Mouse (Mus musculus) embryonic facial prominence, embryonic 14.5 days (tissue): Measurements from ENCODE around the gene Iqschfp. TPM values are rescaled to one million over a fixed set of nuclear protein-coding genes. Genes with fewer than 3 reads are reported as not detected.

ENCODE experiments used
- ATAC-seq: fragments of 200-750 bp; cut with Nextera tagmentation; 2 replicates; pipeline ENCODE4 v1.8.0; 2017; ENCODE audit warnings: low read depth, moderate number of reproducible peaks, moderate TSS enrichment
- DNase-seq: peaks from one replicate; pipeline ENCODE4 v3.0.0-alpha.2; 2015; ENCODE audit warnings: low spot score
- H3K27ac ChIP-seq: fragments of 300-500 bp; sonication (generic); replicated peaks from 2 replicates; pipeline ENCODE4 v1.5.1; 2014; ENCODE audit warnings: low read depth, mild to moderate bottlenecking, low read length, moderate library complexity
- H3K27me3 ChIP-seq: fragments of 300-500 bp; sonication (generic); replicated peaks from 2 replicates; pipeline ENCODE4 v1.6.1; 2014; ENCODE audit warnings: low read length; ENCODE audit not compliant: control insufficient read depth, insufficient read depth
- H3K36me3 ChIP-seq: fragments of 300-500 bp; sonication (generic); 2 replicates; pipeline ENCODE4 v1.6.1; 2014; ENCODE audit warnings: low read length, mixed read lengths; ENCODE audit not compliant: control insufficient read depth, insufficient read depth
- H3K4me1 ChIP-seq: fragments of 300-500 bp; sonication (generic); 2 replicates; pipeline ENCODE4 v1.6.1; 2014; ENCODE audit warnings: antibody characterized with exemption, low read length; ENCODE audit not compliant: control insufficient read depth, insufficient read depth
- H3K4me2 ChIP-seq: fragments of 300-500 bp; sonication (generic); 2 replicates; pipeline ENCODE4 v1.6.1; 2014; ENCODE audit warnings: low read depth, mild to moderate bottlenecking, low read length, moderate library complexity, mixed read lengths
- H3K4me3 ChIP-seq: fragments of 300-500 bp; sonication (generic); 2 replicates; pipeline ENCODE4 v1.5.1; 2014; ENCODE audit warnings: low read depth, mild to moderate bottlenecking, low read length
- H3K9ac ChIP-seq: fragments of 300-500 bp; sonication (generic); 2 replicates; pipeline ENCODE4 v1.6.1; 2014; ENCODE audit warnings: low read depth, mild to moderate bottlenecking, low read length, moderate library complexity, mixed read lengths
- H3K9me3 ChIP-seq: fragments of 300-500 bp; sonication (generic); 2 replicates; pipeline ENCODE4 v1.6.1; 2016; ENCODE audit warnings: low read length; ENCODE audit not compliant: control insufficient read depth
- WGBS: fragments of 180-500 bp; shearing (Covaris S2); extraction: QIAGEN DNeasy Blood & Tissue Kit; methylation state at CpG from one replicate; pipeline ENCODE4 v1.1.7; 2014; 5-methylcytosine and 5-hydroxymethylcytosine counted together
- polyA plus RNA-seq: library from polyadenylated mRNA; unstranded; fragments of >200 nt; fragmentation: Nextera tagmentation; extraction: Ambion mirVana; gene quantifications from 2 replicates; pipeline ENCODE4 v1.2.1, GENCODE M21; 2014

Iqschfp gene
- polyA plus RNA-seq, 1 experiment from 2014 or later, result 1.2 TPM

- ATAC-seq (no peak), DNase-seq (no peak)
- Histone ChIP-seq H3K9ac (no peak overlapping the region), H3K4me1 (peaks cover 15% of the 10 kb centered on the region), H3K27ac (no peak overlapping the region), H3K27me3 (no peaks in the 10 kb centered on the region), H3K4me2 (0 out of 2 replicates have a peak overlapping the region, but pooled peaks have one; percentile 18), H3K36me3 (no peaks in the 10 kb centered on the region), H3K9me3 (no peaks in the 10 kb centered on the region), H3K4me3 (no peak overlapping the region)
- WGBS, result 70% methylated on average over 10 of the region's 10 CpGs
These were observed 683.8 kb downstream of the Iqschfp start for GRCm38 (mm10) chr3:68575636-68576340.

- Histone ChIP-seq H3K9ac (0 out of 2 replicates have a peak overlapping the region, but pooled peaks have one; percentile 34), H3K27ac (no peak overlapping the region), H3K27me3 (no peaks in the 10 kb centered on the region), H3K4me2 (peak overlapping the region; percentile 18; the same call in 1 of the 2 replicates), H3K36me3 (no peaks in the 10 kb centered on the region), H3K4me1 (peaks cover 15% of the 10 kb centered on the region), H3K4me3 (no peak overlapping the region), H3K9me3 (no peaks in the 10 kb centered on the region)
- peak; percentile 76 for DNase-seq
- ATAC-seq, result no peak
- 13% methylated on average over 7 of the region's 7 CpGs for WGBS
These were observed 684.4 kb downstream of the Iqschfp start for GRCm38 (mm10) chr3:68576431-68576830.

- H3K27ac ChIP-seq, result no peak overlapping the region
- WGBS, result 50% methylated on average over 5 of the region's 5 CpGs
- 0 out of 2 replicates have a peak overlapping the region, but pooled peaks have one; percentile 18 for H3K4me2 ChIP-seq
These were observed 684.9 kb downstream of the Iqschfp start for GRCm38 (mm10) chr3:68576948-68577347.

GRCm38 (mm10) chr3:68581591-68581990, 689.6 kb downstream of the Iqschfp start:
- 68% methylated on average over 13 of the region's 13 CpGs for WGBS
- no peak for DNase-seq
- no peak for ATAC-seq
- H3K27ac ChIP-seq, result no peak overlapping the region
- peaks cover 20% of the 10 kb centered on the region for H3K4me1 ChIP-seq
- H3K4me3 ChIP-seq, result no peak overlapping the region
- no peaks in the 10 kb centered on the region for H3K9me3 ChIP-seq
- H3K27me3 ChIP-seq, result no peaks in the 10 kb centered on the region
- H3K36me3 ChIP-seq, result no peaks in the 10 kb centered on the region
- no peak overlapping the region for H3K4me2 ChIP-seq
- H3K9ac ChIP-seq, result no peak overlapping the region

More at GRCm38 (mm10) chr3:68576948-68577347, 684.9 kb downstream of the Iqschfp start:
- ATAC-seq (no peak), DNase-seq (no peak)
- Histone ChIP-seq H3K9ac (no peak overlapping the region), H3K4me1 (peaks cover 15% of the 10 kb centered on the region), H3K4me3 (no peak overlapping the region), H3K36me3 (no peaks in the 10 kb centered on the region), H3K9me3 (no peaks in the 10 kb centered on the region), H3K27me3 (no peaks in the 10 kb centered on the region)

- H3K4me2 ChIP-seq, result no peak overlapping the region
- no peaks in the 10 kb centered on the region for H3K9me3 ChIP-seq
- no peak for DNase-seq
- no peak overlapping the region for H3K9ac ChIP-seq
- no peak overlapping the region; the same call in 1 of the 2 replicates for H3K27ac ChIP-seq
- H3K27me3 ChIP-seq, result no peaks in the 10 kb centered on the region
- no peak for ATAC-seq
- peaks cover 24% of the 10 kb centered on the region for H3K4me1 ChIP-seq
- WGBS, result 59% methylated on average over 12 of the region's 12 CpGs
- no peaks in the 10 kb centered on the region for H3K36me3 ChIP-seq
- no peak overlapping the region for H3K4me3 ChIP-seq
These were observed 690.2 kb downstream of the Iqschfp start for GRCm38 (mm10) chr3:68582103-68582740.

- WGBS, result 6% methylated on average over 14 of the region's 14 CpGs
- H3K4me2 ChIP-seq, result peak overlapping the region; percentile 48
- H3K27ac ChIP-seq, result peak overlapping the region; percentile 72
- H3K4me1 ChIP-seq, result peaks cover 24% of the 10 kb centered on the region
- H3K27me3 ChIP-seq, result no peaks in the 10 kb centered on the region
- ATAC-seq, result no peak
- no peaks in the 10 kb centered on the region for H3K36me3 ChIP-seq
- DNase-seq, result no peak
- H3K9me3 ChIP-seq, result no peaks in the 10 kb centered on the region
- peak overlapping the region; percentile 37; the same call in 1 of the 2 replicates for H3K9ac ChIP-seq
- 0 out of 2 replicates have a peak overlapping the region, but pooled peaks have one; percentile 8 for H3K4me3 ChIP-seq
These were observed 691.1 kb downstream of the Iqschfp start for GRCm38 (mm10) chr3:68583031-68583693.

- ATAC-seq (no peak), DNase-seq (no peak)
- no peaks in the 10 kb centered on the region for H3K27me3 ChIP-seq
- no peaks in the 10 kb centered on the region for H3K36me3 ChIP-seq
- H3K4me1 ChIP-seq, result peaks cover 25% of the 10 kb centered on the region
- no peak overlapping the region for H3K4me3 ChIP-seq
- H3K9me3 ChIP-seq, result no peaks in the 10 kb centered on the region
- H3K27ac ChIP-seq, result peak overlapping the region; percentile 72; the same call in 1 of the 2 replicates
- peak overlapping the region; percentile 37; the same call in 1 of the 2 replicates for H3K9ac ChIP-seq
- 41% methylated on average over 13 of the region's 14 CpGs for WGBS
- H3K4me2 ChIP-seq, result peak overlapping the region; percentile 48
These were observed 691.9 kb downstream of the Iqschfp start for GRCm38 (mm10) chr3:68583771-68584511.

- no peak overlapping the region for H3K9ac ChIP-seq
- no peaks in the 10 kb centered on the region for H3K9me3 ChIP-seq
- WGBS, result 79% methylated on average over 4 of the region's 4 CpGs
- ATAC-seq (no peak), DNase-seq (no peak)
- H3K4me3 ChIP-seq, result no peak overlapping the region
- no peaks in the 10 kb centered on the region for H3K27me3 ChIP-seq
- H3K36me3 ChIP-seq, result no peaks in the 10 kb centered on the region
- no peak overlapping the region for H3K4me2 ChIP-seq
- peaks cover 30% of the 10 kb centered on the region for H3K4me1 ChIP-seq
- H3K27ac ChIP-seq, result no peak overlapping the region
These were observed 693.2 kb downstream of the Iqschfp start for GRCm38 (mm10) chr3:68585213-68585612.
